Mouse (Mus musculus): ENCODE results near the gene Ttc39a.

- no peak for TF ChIP-seq POLR2A (IDR thresholded peaks at IDR 0.05; ENCODE audit: low read depth, low read length)
- no peak for TF ChIP-seq CTCF (IDR thresholded peaks at IDR 0.05; ENCODE audit: extremely low read depth, insufficient read depth, insufficient read length, insufficient replicate concordance)
Measured at GRCm38 (mm10) chr4:109445956-109446355, 39.5 kb downstream of the Ttc39a start.
